ENCODE assay signal across 29 mouse cellular contexts in genomic region chr7:102458618-102459380, GRCm38 (mm10). TPM values are rescaled to one million over a fixed set of nuclear protein-coding genes. Genes with fewer than 3 reads are reported as not detected.
DNase-seq lines count a peak whose midpoint lies in the region; ATAC-seq and TF ChIP-seq lines count a peak whose summit lies in the region.
"Had no signal": no experiment of that assay in that cellular context is flagged by ENCODE, and none has a peak within 500 bp of the region (broad histone marks: within the 10 kb centered on the region; RNA-seq: fewer than 3 reads in every experiment).

No protein-coding gene starts in this region.

- H3K27ac ChIP-seq in spleen, adult 2 months (ENCODE audit: insufficient read depth, low read length) = peak overlapping the region; percentile 23; the same call in 1 of the 2 replicates
- peak overlapping the region; percentile 71 for H3K27ac ChIP-seq in ES-Bruce4 (ENCODE audit: insufficient read depth, low read length)
- H3K27ac ChIP-seq: forebrain, embryonic 15.5 days; hindbrain, embryonic 12.5 days; kidney, postnatal 0 days; midbrain, embryonic 13.5 days had no signal

- intact Hi-C loops in left cerebral cortex, postnatal 10 days (cut with DNase I) = no loop called here

- DNase-seq in spleen, adult 2 months (ENCODE audit: low read depth in 1 of 2, low spot score in 2 of 2) = peak in 1 of 2 experiments; percentile 28
- DNase-seq in spleen, postnatal 14 days (ENCODE audit: low spot score in 2 of 2) = no peak
- peak; percentile 64 for DNase-seq in splenic B cell, adult 2 months (ENCODE audit: low read depth, low spot score)
- DNase-seq in adrenal gland, adult 8-10 months = no peak
- no peak for DNase-seq in left cerebral cortex, postnatal 10 days (ENCODE audit: extremely low spot score in 1 of 2, low spot score in 2 of 2)
- DNase-seq: adrenal gland, postnatal 14 days; cerebellum, adult 8-10 months; cerebellum, postnatal 36 days; gastrocnemius, postnatal 25 days; kidney, adult 18-20 months; lung, adult 18-20 months; lung, postnatal 14 days; retina, postnatal 1 day; thymus, postnatal 14 days had no signal

- no peak overlapping the region for H3K9ac ChIP-seq in ES-Bruce4 (ENCODE audit: low read depth, poor library complexity, severe bottlenecking)
- H3K9ac ChIP-seq: forebrain, embryonic 15.5 days; hindbrain, embryonic 12.5 days; midbrain, embryonic 13.5 days had no signal

- TF ChIP-seq CTCF in spleen, adult 2 months (IDR thresholded peaks at IDR 0.05; ENCODE audit: extremely low read depth, insufficient read depth, insufficient read length, insufficient replicate concordance) = no peak
- no peak for TF ChIP-seq CTCF in ES-Bruce4 (IDR thresholded peaks at IDR 0.05; ENCODE audit: low read depth, low read length)

- H3K36me3 ChIP-seq in spleen, adult 2 months (ENCODE audit: control insufficient read depth, insufficient read depth, low read length) = peaks cover 30% of the 10 kb centered on the region
- peaks cover 67% of the 10 kb centered on the region for H3K36me3 ChIP-seq in ES-Bruce4 (ENCODE audit: control insufficient read depth, insufficient read depth, low read length, poor library complexity, severe bottlenecking)
- no peaks in the 10 kb centered on the region; the same call in 1 of the 2 replicates for H3K36me3 ChIP-seq in splenic B cell, adult 2 months (ENCODE audit: control insufficient read depth, insufficient read depth, low read length, poor library complexity, severe bottlenecking)

- H3K4me3 ChIP-seq in spleen, adult 2 months (ENCODE audit: extremely low read depth, insufficient read depth, insufficient read length) = no peak overlapping the region
- no peak overlapping the region for H3K4me3 ChIP-seq in ES-Bruce4 (ENCODE audit: low read depth, low read length)
- H3K4me3 ChIP-seq: forebrain, embryonic 15.5 days; hindbrain, embryonic 12.5 days; megakaryocyte, embryonic 14.5 days; midbrain, embryonic 13.5 days had no signal

- no peak for TF ChIP-seq POLR2A in spleen, adult 2 months (IDR thresholded peaks at IDR 0.05; ENCODE audit: low read depth, low read length)
- TF ChIP-seq POLR2A in ES-Bruce4 (IDR thresholded peaks at IDR 0.05; ENCODE audit: insufficient read depth, low read length) = no peak

- no peaks in the 10 kb centered on the region for H3K27me3 ChIP-seq in spleen, adult 2 months (ENCODE audit: control insufficient read depth, insufficient read depth, low read length)
- H3K27me3 ChIP-seq in ES-Bruce4 (ENCODE audit: control insufficient read depth, insufficient read depth, low read length, poor library complexity, severe bottlenecking) = no peaks in the 10 kb centered on the region
- H3K27me3 ChIP-seq in splenic B cell, adult 2 months (ENCODE audit: control insufficient read depth, insufficient read depth, low read length, poor library complexity, severe bottlenecking) = no peaks in the 10 kb centered on the region
- H3K27me3 ChIP-seq: forebrain, embryonic 15.5 days; hindbrain, embryonic 12.5 days; megakaryocyte, embryonic 14.5 days; midbrain, embryonic 13.5 days had no signal

- ATAC-seq in common myeloid progenitor, adult 5-6 weeks (replicated peaks; ENCODE audit: low read depth, poor library complexity, severe bottlenecking) = 0 out of 2 replicates have a peak, but pooled peaks have one; percentile 36
- ATAC-seq: forebrain, embryonic 15.5 days; midbrain, embryonic 13.5 days had no signal

- H3K4me1 ChIP-seq in spleen, adult 2 months (ENCODE audit: control insufficient read depth, insufficient read depth, insufficient read length) = peaks cover 2% of the 10 kb centered on the region; the same call in 1 of the 2 replicates
- no peaks in the 10 kb centered on the region for H3K4me1 ChIP-seq in ES-Bruce4 (ENCODE audit: control insufficient read depth, insufficient read depth, low read length)
- H3K4me1 ChIP-seq: forebrain, embryonic 15.5 days; hindbrain, embryonic 12.5 days; megakaryocyte, embryonic 14.5 days; midbrain, embryonic 13.5 days had no signal

- WGBS in spleen, adult 2 months = 40% methylated on average over 5 of the region's 5 CpGs

- TF ChIP-seq EP300 in ES-Bruce4 (IDR thresholded peaks at IDR 0.05; ENCODE audit: insufficient read depth, low read depth, low read length) = no peak

- H3K9me3 ChIP-seq in ES-Bruce4 (replicated peaks; ENCODE audit: control insufficient read depth, insufficient read depth, low read length, poor library complexity, severe bottlenecking) = no peaks in the 10 kb centered on the region
- H3K9me3 ChIP-seq: forebrain, embryonic 15.5 days; G1E; hindbrain, embryonic 12.5 days; megakaryocyte, embryonic 14.5 days; midbrain, embryonic 13.5 days had no signal

RNA-seq across cellular contexts. Expression of gene Rrm1, which starts 17.3 kb away (rescaled TPM):
- 10.5 and 11.9 TPM in 2 replicates for polyA plus RNA-seq in spleen, adult 2 months (2012; rRNA removed)
- 157 and 167 TPM in 2 replicates for polyA plus RNA-seq in ES-Bruce4 (2011; ENCODE audit: insufficient read depth, insufficient read length, low read depth, missing spikeins)
- total RNA-seq in common myeloid progenitor, adult 5-6 weeks (2017) = 809 and 867 TPM in 2 replicates
- 10 to 100 TPM; 16.4 to 23.7 (median 20.3) TPM for total RNA-seq in adrenal gland, adult 8-10 months (2022)
- 10 to 100 TPM; 14.5 TPM for total RNA-seq in left cerebral cortex, postnatal 10 days (2021)

RNA-seq across cellular contexts. Expression of gene Olfr543, which starts 22.7 kb away (rescaled TPM):
- polyA plus RNA-seq in spleen, adult 2 months (2012; rRNA removed) = not detected in 2 replicates
- polyA plus RNA-seq in ES-Bruce4 (2011; ENCODE audit: insufficient read depth, insufficient read length, low read depth, missing spikeins) = not detected in 2 replicates
- total RNA-seq in common myeloid progenitor, adult 5-6 weeks (2017) = not detected in 2 replicates
- not detected for total RNA-seq in adrenal gland, adult 8-10 months (2022)
- not detected for total RNA-seq in left cerebral cortex, postnatal 10 days (2021)
- total RNA-seq: adrenal gland, postnatal 14 days; gastrocnemius, postnatal 25 days; heart, adult 8-10 months; heart, postnatal 25 days; layer of hippocampus, adult 18-20 months; layer of hippocampus, postnatal 14 days had no signal
- polyA plus RNA-seq: G1E; kidney, postnatal 0 days had no signal

RNA-seq across cellular contexts. Expression of gene Olfr544, which starts 29.3 kb away (rescaled TPM):
- polyA plus RNA-seq in spleen, adult 2 months (2012; rRNA removed) = not detected in 2 replicates
- polyA plus RNA-seq in ES-Bruce4 (2011; ENCODE audit: insufficient read depth, insufficient read length, low read depth, missing spikeins) = not detected in 2 replicates
- not detected in 2 replicates for total RNA-seq in common myeloid progenitor, adult 5-6 weeks (2017)
- not detected for total RNA-seq in adrenal gland, adult 8-10 months (2022)
- not detected for total RNA-seq in left cerebral cortex, postnatal 10 days (2021)
- total RNA-seq: adrenal gland, postnatal 14 days; G1E; gastrocnemius, postnatal 25 days; heart, adult 8-10 months; heart, postnatal 25 days; layer of hippocampus, adult 18-20 months; layer of hippocampus, postnatal 14 days had no signal
- polyA plus RNA-seq: G1E; stomach, embryonic 14.5 days had no signal

RNA-seq across cellular contexts. Expression of gene Olfr545, which starts 40.6 kb away (rescaled TPM):
- polyA plus RNA-seq in spleen, adult 2 months (2012; rRNA removed) = not detected in 2 replicates
- polyA plus RNA-seq in ES-Bruce4 (2011; ENCODE audit: insufficient read depth, insufficient read length, low read depth, missing spikeins) = not detected in 2 replicates
- not detected in 2 replicates for total RNA-seq in common myeloid progenitor, adult 5-6 weeks (2017)
- total RNA-seq in adrenal gland, adult 8-10 months (2022) = not detected
- total RNA-seq in left cerebral cortex, postnatal 10 days (2021) = not detected
- total RNA-seq: adrenal gland, postnatal 14 days; gastrocnemius, postnatal 25 days; heart, adult 8-10 months; heart, postnatal 25 days; layer of hippocampus, adult 18-20 months; layer of hippocampus, postnatal 14 days had no signal
- polyA plus RNA-seq: embryonic facial prominence, embryonic 14.5 days; G1E; heart, embryonic 14.5 days; kidney, postnatal 0 days had no signal

Comparison
In these comparisons a context has a peak if more than half of its experiments do, and no peak if none do; other contexts are left out.
1. RNA of gene Rrm1, which starts 17.3 kb away (total RNA-seq): 809 to 867 TPM in common myeloid progenitor, adult 5-6 weeks; 16.4 to 23.7 TPM in adrenal gland, adult 8-10 months and 14.5 TPM in left cerebral cortex, postnatal 10 days; every median in the first group is over 10 times any median in the second.